Mouse (Mus musculus) frontal cortex, postnatal 14 days (tissue): ENCODE measurements around the gene Erbb2.

Experiments
- DNase-seq, 2 experiments: peaks; one replicate each; pipeline ENCODE4 v3.0.0; 2022; ENCODE audit warnings: low spot score in 2 of 2

The Erbb2 gene

GRCm38 (mm10) chr11:98482067-98482466, 69.8 kb downstream of the Erbb2 start:
- no peak for DNase-seq

GRCm38 (mm10) chr11:98485749-98486148, 73.5 kb downstream of the Erbb2 start:
- DNase-seq: no peak
